Mouse (Mus musculus): ENCODE results near the gene C2cd5. TPM values are rescaled to one million over a fixed set of nuclear protein-coding genes. Genes with fewer than 3 reads are reported as not detected.

Gene C2cd5
- total and polyA plus RNA-seq, 3 experiments, result 19.1 to 22.3 (median 19.7) TPM

DNA sequence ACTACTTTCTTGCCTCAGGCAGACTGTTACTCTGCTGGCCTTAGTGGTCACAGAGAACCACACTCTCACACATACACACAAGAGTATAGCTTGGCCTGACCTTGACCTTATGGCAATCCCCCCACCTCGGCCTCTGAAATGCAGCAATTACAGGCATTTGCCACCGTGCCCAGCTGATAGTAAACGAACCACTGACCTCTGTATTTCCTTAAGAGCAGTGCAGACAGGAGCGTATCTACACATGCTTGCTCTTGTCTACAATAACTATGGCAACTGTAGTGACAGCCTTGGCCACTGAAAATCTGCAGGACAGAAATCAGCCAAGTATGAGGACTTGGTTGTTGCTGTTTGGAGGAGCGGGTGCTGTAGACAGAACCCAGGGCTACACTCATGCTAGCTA is 37.4 kb upstream of the C2cd5 start:
- Histone ChIP-seq H3K27ac (ENCODE audit: insufficient read depth, low read depth) (no peak overlapping the region), H3K9ac (ENCODE audit: insufficient read depth, low read depth) (no peak overlapping the region), H3K4me2 (ENCODE audit: insufficient read depth, low read depth, poor library complexity, severe bottlenecking) (no peak overlapping the region), H3K9me3 (replicated peaks; ENCODE audit: low read length) (no peaks in the 10 kb centered on the region), H3K36me3 (replicated peaks in 1 of 2; ENCODE audit: control insufficient read depth in 1 of 2, insufficient read depth in 1 of 2, low read length in 1 of 2) (no peaks in the 10 kb centered on the region), H3K4me3 (replicated peaks in 1 of 3; ENCODE audit: low read depth in 2 of 3, low read length in 2 of 3, poor library complexity in 1 of 3) (no peak overlapping the region), H3K79me2 (replicated peaks; ENCODE audit: control insufficient read depth, extremely low read depth, insufficient read depth, poor library complexity, severe bottlenecking) (no peaks in the 10 kb centered on the region), H3K27me3 (replicated peaks) (no peaks in the 10 kb centered on the region), H3K4me1 (ENCODE audit: control insufficient read depth in 1 of 2, insufficient read depth in 2 of 2) (peaks cover 1 to 3% of the 10 kb centered on the region in 2 experiments; a peak in 3 of 4 replicates)
- dilution Hi-C loops (cut with MboI; ENCODE audit: extremely low pct_ligation_motif_present, extremely low pct_unique_long_range_greater_than_20kb, low sequenced_read_pairs) (no loop called here), in situ Hi-C loops (cut with MboI; ENCODE audit: low pct_ligation_motif_present, low pct_unique_long_range_greater_than_20kb, low sequenced_read_pairs) (no loop called here)
- no peak for DNase-seq (ENCODE audit: extremely low read depth)
- no peak for TF ChIP-seq BHLHE40 (IDR thresholded peaks at IDR 0.05; ENCODE audit: low read depth, low read length)

GRCm38 (mm10) chr6:143136688-143137087 is 36.7 kb upstream of the C2cd5 start:
- no peak for TF ChIP-seq ETS1 (conservative IDR thresholded peaks at IDR 0.05; ENCODE audit: low read depth, low read length)
- in situ Hi-C loops (cut with MboI; ENCODE audit: low pct_ligation_motif_present, low pct_unique_long_range_greater_than_20kb, low sequenced_read_pairs), result no loop called here
- dilution Hi-C loops (cut with MboI; ENCODE audit: extremely low pct_ligation_motif_present, extremely low pct_unique_long_range_greater_than_20kb, low sequenced_read_pairs), result no loop called here
- Histone ChIP-seq H3K27ac (ENCODE audit: insufficient read depth, low read depth) (no peak overlapping the region), H3K4me1 (ENCODE audit: control insufficient read depth in 1 of 2, insufficient read depth in 2 of 2) (peaks cover 3 to 9% of the 10 kb centered on the region in 2 experiments; a peak in 3 of 4 replicates), H3K36me3 (replicated peaks in 1 of 2; ENCODE audit: control insufficient read depth in 1 of 2, insufficient read depth in 1 of 2, low read length in 1 of 2) (no peaks in the 10 kb centered on the region), H3K79me2 (replicated peaks; ENCODE audit: control insufficient read depth, extremely low read depth, insufficient read depth, poor library complexity, severe bottlenecking) (no peaks in the 10 kb centered on the region), H3K9ac (ENCODE audit: insufficient read depth, low read depth) (no peak overlapping the region), H3K4me3 (replicated peaks in 1 of 3; ENCODE audit: low read depth in 2 of 3, low read length in 2 of 3, poor library complexity in 1 of 3) (no peak overlapping the region), H3K4me2 (ENCODE audit: insufficient read depth, low read depth, poor library complexity, severe bottlenecking) (no peak overlapping the region), H3K9me3 (replicated peaks; ENCODE audit: low read length) (no peaks in the 10 kb centered on the region), H3K27me3 (replicated peaks) (no peaks in the 10 kb centered on the region)
- DNase-seq (ENCODE audit: extremely low read depth), result no peak

- TF ChIP-seq EP300 (IDR thresholded peaks at IDR 0.05; ENCODE audit: low read length) (no peak), PAX5 (IDR thresholded peaks at IDR 0.05; ENCODE audit: low read length) (no peak), CHD1 (IDR thresholded peaks at IDR 0.05; ENCODE audit: low read depth, low read length) (no peak), USF1 (IDR thresholded peaks at IDR 0.05; ENCODE audit: low read depth, low read length) (no peak), KAT2A (IDR thresholded peaks at IDR 0.05; ENCODE audit: insufficient replicate concordance, low read length) (no peak), POLR2AphosphoS2 (IDR thresholded peaks at IDR 0.05; ENCODE audit: low read depth, low read length) (no peak), CTCF (conservative IDR thresholded peaks at IDR 0.05 in 1 of 2, IDR thresholded peaks at IDR 0.05 in 1 of 2; ENCODE audit: low read depth in 2 of 2, low read length in 2 of 2) (no peak)
- no peak overlapping the region for H3K4me3 ChIP-seq (replicated peaks in 1 of 3; ENCODE audit: low read depth in 2 of 3, low read length in 2 of 3, poor library complexity in 1 of 3)
- no peak overlapping the region for H3K9ac ChIP-seq (ENCODE audit: insufficient read depth, low read depth)
- H3K9me3 ChIP-seq (replicated peaks; ENCODE audit: low read length), result peaks cover 3% of the 10 kb centered on the region
- in situ Hi-C loops (cut with MboI; ENCODE audit: low pct_ligation_motif_present, low pct_unique_long_range_greater_than_20kb, low sequenced_read_pairs) (no loop called here), dilution Hi-C loops (cut with MboI; ENCODE audit: extremely low pct_ligation_motif_present, extremely low pct_unique_long_range_greater_than_20kb, low sequenced_read_pairs) (no loop called here)
- peaks cover 3 to 9% of the 10 kb centered on the region in 2 experiments; a peak in 3 of 4 replicates for H3K4me1 ChIP-seq (ENCODE audit: control insufficient read depth in 1 of 2, insufficient read depth in 2 of 2)
- H3K27me3 ChIP-seq (replicated peaks), result no peaks in the 10 kb centered on the region
- no peak for DNase-seq (ENCODE audit: extremely low read depth)
- no peaks in the 10 kb centered on the region for H3K36me3 ChIP-seq (replicated peaks in 1 of 2; ENCODE audit: control insufficient read depth in 1 of 2, insufficient read depth in 1 of 2, low read length in 1 of 2)
- H3K27ac ChIP-seq (ENCODE audit: insufficient read depth, low read depth), result no peak overlapping the region
- H3K79me2 ChIP-seq (replicated peaks; ENCODE audit: control insufficient read depth, extremely low read depth, insufficient read depth, poor library complexity, severe bottlenecking), result no peaks in the 10 kb centered on the region
- no peak overlapping the region for H3K4me2 ChIP-seq (ENCODE audit: insufficient read depth, low read depth, poor library complexity, severe bottlenecking)
Observed at GRCm38 (mm10) chr6:143135097-143135496, 35.2 kb upstream of the C2cd5 start.

Data from CH12.LX (cell line).